Mouse (Mus musculus) megakaryocyte, embryonic 14.5 days (primary cell): ENCODE results near the gene Lsp1.

Experiments used
- FLI1 ChIP-seq: IDR thresholded peaks from 2 replicates; pipeline ENCODE4 v1.6.1; 2012; ENCODE audit warnings: low read length, inconsistent platforms, mixed read lengths
- GATA1 ChIP-seq: IDR thresholded peaks from 3 replicates; pipeline ENCODE4 v1.6.1; 2012; ENCODE audit warnings: mixed read lengths, low read length, inconsistent platforms, borderline replicate concordance

- TF ChIP-seq GATA1 = no peak
- TF ChIP-seq FLI1 = no peak
These were observed 74.5 kb downstream of the Lsp1 start for GRCm38 (mm10) chr7:142535116-142535515.
